Mouse (Mus musculus): ENCODE results near the gene Irf6. TPM values are rescaled to one million over a fixed set of nuclear protein-coding genes. Genes with fewer than 3 reads are reported as not detected.

The Irf6 gene
- polyA plus RNA-seq, 1 experiment, result 0.08 TPM

- Histone ChIP-seq H3K36me3 (ENCODE audit: control insufficient read depth, insufficient read depth) (no peaks in the 10 kb centered on the region), H3K79me2 (ENCODE audit: control insufficient read depth, insufficient read depth) (no peaks in the 10 kb centered on the region), H3K27me3 (ENCODE audit: control insufficient read depth, insufficient read depth, insufficient read length) (peaks cover 12% of the 10 kb centered on the region), H3K79me3 (ENCODE audit: low read depth) (no peaks in the 10 kb centered on the region), H3K4me3 (ENCODE audit: insufficient read depth, poor library complexity, severe bottlenecking) (no peak overlapping the region), H3ac (ENCODE audit: control insufficient read depth, insufficient read length, low read depth) (no peak overlapping the region)
- TF ChIP-seq FOSL1 (IDR thresholded peaks at IDR 0.05; ENCODE audit: insufficient read depth, low read length, poor library complexity, severe bottlenecking) (no peak), MAX (IDR thresholded peaks at IDR 0.05) (no peak), CEBPB (IDR thresholded peaks at IDR 0.05; ENCODE audit: low read depth) (no peak), CTCF (IDR thresholded peaks at IDR 0.05; ENCODE audit: control insufficient read depth, insufficient read depth, insufficient read length) (no peak), USF1 (IDR thresholded peaks at IDR 0.05; ENCODE audit: low read depth) (no peak), MYOG (IDR thresholded peaks at IDR 0.05; ENCODE audit: control insufficient read depth, extremely low read depth, insufficient read length) (no peak), MYOD1 (IDR thresholded peaks at IDR 0.05; ENCODE audit: control insufficient read depth, insufficient read length, low read depth) (no peak)
These were observed 1.8 kb upstream of the Irf6 start for GRCm38 (mm10) chr1:193151134-193151533.

- TF ChIP-seq FOSL1 (IDR thresholded peaks at IDR 0.05; ENCODE audit: insufficient read depth, low read length, poor library complexity, severe bottlenecking), result no peak
- TF ChIP-seq MYOG (IDR thresholded peaks at IDR 0.05; ENCODE audit: control insufficient read depth, extremely low read depth, insufficient read length), result no peak
- TF ChIP-seq CTCF (IDR thresholded peaks at IDR 0.05; ENCODE audit: control insufficient read depth, insufficient read depth, insufficient read length), result no peak
- TF ChIP-seq CEBPB (IDR thresholded peaks at IDR 0.05; ENCODE audit: low read depth), result no peak
- no peak for TF ChIP-seq MYOD1 (IDR thresholded peaks at IDR 0.05; ENCODE audit: control insufficient read depth, insufficient read length, low read depth)
- TF ChIP-seq MAX (IDR thresholded peaks at IDR 0.05), result no peak
- TF ChIP-seq USF1 (IDR thresholded peaks at IDR 0.05; ENCODE audit: low read depth), result no peak
- Histone ChIP-seq H3K4me3 (ENCODE audit: insufficient read depth, poor library complexity, severe bottlenecking) (no peak overlapping the region), H3K36me3 (ENCODE audit: control insufficient read depth, insufficient read depth) (no peaks in the 10 kb centered on the region), H3ac (ENCODE audit: control insufficient read depth, insufficient read length, low read depth) (no peak overlapping the region), H3K79me2 (ENCODE audit: control insufficient read depth, insufficient read depth) (no peaks in the 10 kb centered on the region), H3K27me3 (ENCODE audit: control insufficient read depth, insufficient read depth, insufficient read length) (peaks cover 8% of the 10 kb centered on the region), H3K79me3 (ENCODE audit: low read depth) (no peaks in the 10 kb centered on the region)
These were observed 650 bp downstream of the Irf6 start for GRCm38 (mm10) chr1:193153561-193153960.

GRCm38 (mm10) chr1:193156316-193157110 is 3.6 kb downstream of the Irf6 start:
- TF ChIP-seq MAX (IDR thresholded peaks at IDR 0.05) (no peak), USF1 (IDR thresholded peaks at IDR 0.05; ENCODE audit: low read depth) (no peak), CEBPB (IDR thresholded peaks at IDR 0.05; ENCODE audit: low read depth) (no peak)
- no peaks in the 10 kb centered on the region for H3K36me3 ChIP-seq (ENCODE audit: control insufficient read depth, insufficient read depth)
- no peaks in the 10 kb centered on the region for H3K27me3 ChIP-seq (ENCODE audit: control insufficient read depth, insufficient read depth, insufficient read length)
- no peak overlapping the region for H3ac ChIP-seq (ENCODE audit: control insufficient read depth, insufficient read length, low read depth)
- no peaks in the 10 kb centered on the region for H3K79me2 ChIP-seq (ENCODE audit: control insufficient read depth, insufficient read depth)
- no peak overlapping the region for H3K4me3 ChIP-seq (ENCODE audit: insufficient read depth, poor library complexity, severe bottlenecking)
- no peaks in the 10 kb centered on the region for H3K79me3 ChIP-seq (ENCODE audit: low read depth)

GRCm38 (mm10) chr1:193157111-193157492 is 4.2 kb downstream of the Irf6 start:
- Histone ChIP-seq H3ac (ENCODE audit: control insufficient read depth, insufficient read length, low read depth) (no peak overlapping the region), H3K4me3 (ENCODE audit: insufficient read depth, poor library complexity, severe bottlenecking) (no peak overlapping the region), H3K27me3 (ENCODE audit: control insufficient read depth, insufficient read depth, insufficient read length) (no peaks in the 10 kb centered on the region), H3K36me3 (ENCODE audit: control insufficient read depth, insufficient read depth) (no peaks in the 10 kb centered on the region), H3K79me2 (ENCODE audit: control insufficient read depth, insufficient read depth) (no peaks in the 10 kb centered on the region), H3K79me3 (ENCODE audit: low read depth) (no peaks in the 10 kb centered on the region)
- no peak for TF ChIP-seq CEBPB (IDR thresholded peaks at IDR 0.05; ENCODE audit: low read depth)
- TF ChIP-seq USF1 (IDR thresholded peaks at IDR 0.05; ENCODE audit: low read depth), result no peak
- no peak for TF ChIP-seq FOSL1 (IDR thresholded peaks at IDR 0.05; ENCODE audit: insufficient read depth, low read length, poor library complexity, severe bottlenecking)
- no peak for TF ChIP-seq CTCF (IDR thresholded peaks at IDR 0.05; ENCODE audit: control insufficient read depth, insufficient read depth, insufficient read length)
- TF ChIP-seq MYOG (IDR thresholded peaks at IDR 0.05; ENCODE audit: control insufficient read depth, extremely low read depth, insufficient read length), result no peak
- TF ChIP-seq MAX (IDR thresholded peaks at IDR 0.05), result no peak
- no peak for TF ChIP-seq MYOD1 (IDR thresholded peaks at IDR 0.05; ENCODE audit: control insufficient read depth, insufficient read length, low read depth)

GRCm38 (mm10) chr1:193159163-193159562 is 6.3 kb downstream of the Irf6 start:
- TF ChIP-seq MYOD1 (IDR thresholded peaks at IDR 0.05; ENCODE audit: control insufficient read depth, insufficient read length, low read depth), result no peak
- TF ChIP-seq CTCF (IDR thresholded peaks at IDR 0.05; ENCODE audit: control insufficient read depth, insufficient read depth, insufficient read length), result no peak
- TF ChIP-seq FOSL1 (IDR thresholded peaks at IDR 0.05; ENCODE audit: insufficient read depth, low read length, poor library complexity, severe bottlenecking), result no peak
- no peak for TF ChIP-seq MAX (IDR thresholded peaks at IDR 0.05)
- no peak for TF ChIP-seq CEBPB (IDR thresholded peaks at IDR 0.05; ENCODE audit: low read depth)
- no peak for TF ChIP-seq MYOG (IDR thresholded peaks at IDR 0.05; ENCODE audit: control insufficient read depth, extremely low read depth, insufficient read length)
- no peak for TF ChIP-seq USF1 (IDR thresholded peaks at IDR 0.05; ENCODE audit: low read depth)
- no peaks in the 10 kb centered on the region for H3K79me3 ChIP-seq (ENCODE audit: low read depth)
- no peaks in the 10 kb centered on the region for H3K36me3 ChIP-seq (ENCODE audit: control insufficient read depth, insufficient read depth)
- H3K4me3 ChIP-seq (ENCODE audit: insufficient read depth, poor library complexity, severe bottlenecking), result no peak overlapping the region
- no peaks in the 10 kb centered on the region for H3K79me2 ChIP-seq (ENCODE audit: control insufficient read depth, insufficient read depth)
- H3ac ChIP-seq (ENCODE audit: control insufficient read depth, insufficient read length, low read depth), result no peak overlapping the region
- peaks cover 9% of the 10 kb centered on the region for H3K27me3 ChIP-seq (ENCODE audit: control insufficient read depth, insufficient read depth, insufficient read length)

- no peak overlapping the region for H3ac ChIP-seq (ENCODE audit: control insufficient read depth, insufficient read length, low read depth)
- TF ChIP-seq MYOD1 (IDR thresholded peaks at IDR 0.05; ENCODE audit: control insufficient read depth, insufficient read length, low read depth) (no peak), FOSL1 (IDR thresholded peaks at IDR 0.05; ENCODE audit: insufficient read depth, low read length, poor library complexity, severe bottlenecking) (no peak), MAX (IDR thresholded peaks at IDR 0.05) (no peak), USF1 (IDR thresholded peaks at IDR 0.05; ENCODE audit: low read depth) (no peak), MYOG (IDR thresholded peaks at IDR 0.05; ENCODE audit: control insufficient read depth, extremely low read depth, insufficient read length) (no peak), CTCF (IDR thresholded peaks at IDR 0.05; ENCODE audit: control insufficient read depth, insufficient read depth, insufficient read length) (no peak), CEBPB (IDR thresholded peaks at IDR 0.05; ENCODE audit: low read depth) (no peak)
- H3K36me3 ChIP-seq (ENCODE audit: control insufficient read depth, insufficient read depth), result no peaks in the 10 kb centered on the region
- H3K79me3 ChIP-seq (ENCODE audit: low read depth), result no peaks in the 10 kb centered on the region
- H3K79me2 ChIP-seq (ENCODE audit: control insufficient read depth, insufficient read depth), result no peaks in the 10 kb centered on the region
- peaks cover 9% of the 10 kb centered on the region for H3K27me3 ChIP-seq (ENCODE audit: control insufficient read depth, insufficient read depth, insufficient read length)
- no peak overlapping the region for H3K4me3 ChIP-seq (ENCODE audit: insufficient read depth, poor library complexity, severe bottlenecking)
These were observed 6.7 kb downstream of the Irf6 start for GRCm38 (mm10) chr1:193159613-193160012.

All from C2C12 (cell line).